In genomic region chr10:59579645-59580044, GRCm38 (mm10) we compare ENCODE assay signal across 41 mouse cellular contexts. TPM values are rescaled to one million over a fixed set of nuclear protein-coding genes. Genes with fewer than 3 reads are reported as not detected.
A peak's percentile ranks its signal among the peaks of the same experiment; 100 is the strongest.
DNase-seq lines count a peak whose midpoint lies in the region; ATAC-seq and TF ChIP-seq lines count a peak whose summit lies in the region.
"Had no signal": no experiment of that assay in that cellular context is flagged by ENCODE, and none has a peak within 500 bp of the region (broad histone marks: within the 10 kb centered on the region; RNA-seq: fewer than 3 reads in every experiment).

No protein-coding gene starts in this region.

- DNase-seq in heart, adult 11 months = peak; percentile 56
- no peak for DNase-seq in heart, adult 8-10 months (ENCODE audit: low spot score)
- peak; percentile 44 for DNase-seq in 416B (ENCODE audit: low read depth)
- DNase-seq in stomach, postnatal 0 days (ENCODE audit: low spot score) = no peak
- DNase-seq in cerebellum, adult 11 months = no peak
- no peak for DNase-seq in kidney, adult 11 months
- DNase-seq: adrenal gland, adult 2 months; adrenal gland, postnatal 36 days; cerebellum, adult 8-10 months; cerebellum, postnatal 25 days; gastrocnemius, adult 2 months; heart, postnatal 10 days; kidney, adult 9 months; kidney, postnatal 10 days; layer of hippocampus, postnatal 36 days; left cerebral cortex, postnatal 4 days; liver, postnatal 0 days; lung, postnatal 4 days; right cerebral cortex, adult 18-20 months had no signal

- no peak overlapping the region for H3K9ac ChIP-seq in intestine, embryonic 16.5 days (ENCODE audit: low read depth, low read length)
- no peak overlapping the region for H3K9ac ChIP-seq in stomach, postnatal 0 days (ENCODE audit: low read length)
- H3K9ac ChIP-seq: embryonic facial prominence, embryonic 15.5 days; forebrain, embryonic 15.5 days; hindbrain, embryonic 15.5 days; liver, embryonic 12.5 days; liver, postnatal 0 days; midbrain, embryonic 15.5 days had no signal

- H3K9me3 ChIP-seq in intestine, embryonic 16.5 days (ENCODE audit: control insufficient read depth, low read length) = no peaks in the 10 kb centered on the region
- H3K9me3 ChIP-seq in stomach, postnatal 0 days (ENCODE audit: control insufficient read depth, low read length) = no peaks in the 10 kb centered on the region
- H3K9me3 ChIP-seq: embryonic facial prominence, embryonic 15.5 days; forebrain, embryonic 15.5 days; hindbrain, embryonic 15.5 days; liver, embryonic 12.5 days; midbrain, embryonic 10.5 days; midbrain, embryonic 15.5 days had no signal

- no peak for ATAC-seq in intestine, embryonic 16.5 days
- ATAC-seq in stomach, postnatal 0 days (ENCODE audit: low FRiP score, low TSS enrichment) = no peak
- ATAC-seq: activated CD4-positive, CD25-positive, alpha-beta regulatory T cell, adult 4 months; forebrain, embryonic 15.5 days; inflammation-experienced regulatory T-cells, adult 6 months; liver, embryonic 12.5 days; liver, postnatal 0 days; midbrain, embryonic 15.5 days had no signal

- peak overlapping the region; percentile 63 for H3K27ac ChIP-seq in intestine, embryonic 16.5 days (ENCODE audit: low read length)
- H3K27ac ChIP-seq in stomach, postnatal 0 days (replicated peaks) = 0 out of 2 replicates have a peak overlapping the region, but pooled peaks have one; percentile 24
- H3K27ac ChIP-seq: embryonic facial prominence, embryonic 10.5 days; embryonic facial prominence, embryonic 15.5 days; forebrain, embryonic 15.5 days; hindbrain, embryonic 15.5 days; midbrain, embryonic 10.5 days; midbrain, embryonic 15.5 days had no signal

- WGBS in intestine, embryonic 16.5 days = 83% methylated on average over 3 of the region's 3 CpGs
- WGBS in stomach, postnatal 0 days = 80% methylated on average over 3 of the region's 3 CpGs

- H3K36me3 ChIP-seq in intestine, embryonic 16.5 days (ENCODE audit: control insufficient read depth, insufficient read depth, low read length) = no peaks in the 10 kb centered on the region; the same call in 1 of the 2 replicates
- H3K36me3 ChIP-seq in stomach, postnatal 0 days (ENCODE audit: control insufficient read depth, insufficient read depth, low read length) = 0 out of 2 replicates have a peak, but pooled peaks cover 3% of the 10 kb centered on the region
- H3K36me3 ChIP-seq: embryonic facial prominence, embryonic 15.5 days; forebrain, embryonic 15.5 days; hindbrain, embryonic 15.5 days; midbrain, embryonic 15.5 days had no signal

- TF ChIP-seq CTCF in stomach, postnatal 0 days (IDR thresholded peaks at IDR 0.05; ENCODE audit: low read depth) = no peak

- no peaks in the 10 kb centered on the region for H3K27me3 ChIP-seq in intestine, embryonic 16.5 days (replicated peaks; ENCODE audit: control insufficient read depth, insufficient read depth, low read length)
- H3K27me3 ChIP-seq in stomach, postnatal 0 days (ENCODE audit: control insufficient read depth, insufficient read depth, low read length) = no peaks in the 10 kb centered on the region
- H3K27me3 ChIP-seq: CH12.LX; embryonic facial prominence, embryonic 15.5 days; forebrain, embryonic 15.5 days; hindbrain, embryonic 15.5 days; liver, embryonic 12.5 days; midbrain, embryonic 15.5 days had no signal

- H3K4me1 ChIP-seq in intestine, embryonic 16.5 days (ENCODE audit: control insufficient read depth, insufficient read depth, low read length) = peaks cover 28% of the 10 kb centered on the region
- peaks cover 2% of the 10 kb centered on the region; the same call in 1 of the 2 replicates for H3K4me1 ChIP-seq in stomach, postnatal 0 days (replicated peaks; ENCODE audit: control insufficient read depth, insufficient read depth)

- H3K4me3 ChIP-seq in intestine, embryonic 16.5 days (ENCODE audit: low read length) = no peak overlapping the region
- no peak overlapping the region for H3K4me3 ChIP-seq in stomach, postnatal 0 days (ENCODE audit: low read depth, low read length)
- H3K4me3 ChIP-seq: embryonic facial prominence, embryonic 10.5 days; embryonic facial prominence, embryonic 15.5 days; forebrain, embryonic 15.5 days; gastrocnemius, adult 2 months; hindbrain, embryonic 15.5 days; liver, embryonic 12.5 days; midbrain, embryonic 10.5 days; midbrain, embryonic 15.5 days had no signal

- H3K4me2 ChIP-seq in intestine, embryonic 16.5 days (ENCODE audit: low read depth, low read length) = no peak overlapping the region
- H3K4me2 ChIP-seq in stomach, postnatal 0 days (replicated peaks; ENCODE audit: low read depth) = no peak overlapping the region
- H3K4me2 ChIP-seq: embryonic facial prominence, embryonic 15.5 days; forebrain, embryonic 15.5 days; hindbrain, embryonic 15.5 days; midbrain, embryonic 15.5 days had no signal

- TF ChIP-seq EP300 in stomach, postnatal 0 days (optimal IDR thresholded peaks at IDR 0.05) = no peak

RNA-seq across cellular contexts. Expression of gene Gm10322, which starts 36.2 kb away (rescaled TPM):
- not detected for total RNA-seq in heart, adult 8-10 months (2022)
- not detected in 2 replicates for polyA plus RNA-seq in intestine, embryonic 16.5 days (2015; fragmentation: Nextera tagmentation; extraction: Ambion mirVana)
- 0.38 TPM in 1 of 2 replicates, not detected in the other for polyA plus RNA-seq in stomach, postnatal 0 days (2015; fragmentation: Nextera tagmentation; extraction: Ambion mirVana)
- total RNA-seq: adrenal gland, adult 2 months; adrenal gland, postnatal 36 days; CH12.LX; ES-E14; gastrocnemius, adult 2 months; gastrocnemius, postnatal 4 days; heart, postnatal 10 days; hematopoietic stem cell, adult 5-6 weeks; layer of hippocampus, postnatal 36 days; left cerebral cortex, postnatal 4 days; neutrophil, adult 5-6 weeks had no signal
- polyA plus RNA-seq: activated CD4-positive, CD25-positive, alpha-beta regulatory T cell, adult 4 months; adrenal gland, adult 2 months; embryonic facial prominence, embryonic 10.5 days; embryonic facial prominence, embryonic 15.5 days; forebrain, embryonic 15.5 days; frontal cortex, adult 2 months; hindbrain, embryonic 15.5 days; inflammation-experienced regulatory T-cells, adult 6 months; large intestine, adult 2 months; limb, embryonic 14.5 days; liver, embryonic 12.5 days; liver, postnatal 0 days; lung, embryonic 16.5 days; midbrain, embryonic 10.5 days; midbrain, embryonic 15.5 days; neural tube, embryonic 11.5 days; testis, adult 2 months; thymus, postnatal 0 days had no signal

RNA-seq across cellular contexts. Expression of gene Mcu, which starts 36.8 kb away (rescaled TPM):
- 10 to 100 TPM; 19.4 to 25.7 (median 23.9) TPM for total RNA-seq in heart, adult 8-10 months (2022)
- 75.3 and 77.5 TPM in 2 replicates for polyA plus RNA-seq in intestine, embryonic 16.5 days (2015; fragmentation: Nextera tagmentation; extraction: Ambion mirVana)
- polyA plus RNA-seq in stomach, postnatal 0 days (2015; fragmentation: Nextera tagmentation; extraction: Ambion mirVana) = 56.9 and 57.2 TPM in 2 replicates

Comparison
In these comparisons a context has a peak if more than half of its experiments do, and no peak if none do; other contexts are left out.
1. DNase-seq: peak in heart, adult 11 months (single experiment) and 416B (single experiment); none in heart, adult 8-10 months (single experiment), stomach, postnatal 0 days (single experiment), cerebellum, adult 11 months (single experiment) and kidney, adult 11 months (single experiment).